ENCODE assay signal across 8 mouse cellular contexts in the genomic region with DNA sequence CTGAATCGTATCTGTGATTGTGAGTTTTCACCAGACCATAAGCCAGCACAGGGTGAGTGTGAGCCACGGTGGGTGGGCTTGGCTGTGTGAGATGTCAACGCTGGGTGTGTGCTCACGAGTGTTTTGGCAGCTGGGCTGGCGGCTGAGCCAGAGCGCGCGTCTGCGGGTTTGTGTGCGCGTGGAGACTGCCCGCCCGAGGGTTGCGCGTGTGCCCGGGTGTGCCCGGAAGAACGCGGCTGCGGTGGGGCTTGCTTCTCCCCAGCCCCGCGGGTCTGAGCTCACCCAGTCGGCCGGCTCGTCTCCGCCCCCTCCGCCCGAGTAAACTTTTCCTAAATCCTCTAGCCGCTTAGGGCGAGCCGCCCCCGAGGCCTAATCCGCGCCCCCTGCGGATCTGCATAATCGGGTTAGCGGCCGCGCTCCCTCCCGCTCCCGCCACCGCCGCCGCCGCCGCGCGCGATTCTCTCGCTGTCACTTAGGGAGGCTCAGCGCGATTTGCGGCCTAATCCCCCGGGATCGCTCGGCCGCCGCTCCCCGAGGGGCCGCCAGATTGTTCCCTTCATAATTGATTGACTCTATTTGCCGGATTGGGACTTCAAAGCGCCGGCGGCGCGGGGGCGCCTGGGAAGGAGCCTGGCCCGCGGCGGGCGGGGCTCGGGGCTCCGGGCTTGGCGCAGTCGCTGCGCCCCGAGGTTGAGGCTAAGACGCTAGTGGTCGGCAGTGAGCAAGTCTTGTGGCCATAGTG. TPM values are rescaled to one million over a fixed set of nuclear protein-coding genes. Genes with fewer than 3 reads are reported as not detected.
DNase-seq lines count a peak whose midpoint lies in the region; ATAC-seq and TF ChIP-seq lines count a peak whose summit lies in the region.

No protein-coding gene starts in this region.

- under 1% methylated on average over 77 of the region's 79 CpGs for WGBS in thymus, adult 2 months
- WGBS in heart, embryonic 13.5 days: under 1% methylated on average over 79 of the region's 79 CpGs
- WGBS in lung, adult 2 months: under 1% methylated on average over 79 of the region's 79 CpGs
- under 1% methylated on average over 75 of the region's 79 CpGs for WGBS in neural tube, embryonic 14.5 days

- peak overlapping the region; percentile 92 for H3K4me2 ChIP-seq in heart, embryonic 13.5 days
- H3K4me2 ChIP-seq in neural tube, embryonic 14.5 days (ENCODE audit: low read depth, low read length): peak overlapping the region; percentile 87

- H3K27ac ChIP-seq in thymus, adult 2 months (ENCODE audit: control insufficient read depth, insufficient read depth, low read length): no peak overlapping the region
- H3K27ac ChIP-seq in brown adipose tissue, adult 24 weeks (replicated peaks; ENCODE audit: low read depth, low read length): no peak overlapping the region
- no peak overlapping the region for H3K27ac ChIP-seq in heart, embryonic 13.5 days (replicated peaks)
- no peak overlapping the region for H3K27ac ChIP-seq in neural tube, embryonic 14.5 days (ENCODE audit: low read depth, low read length)

- peaks cover 22% of the 10 kb centered on the region for H3K27me3 ChIP-seq in thymus, adult 2 months (ENCODE audit: control insufficient read depth, insufficient read depth, low read length)
- H3K27me3 ChIP-seq in heart, embryonic 13.5 days (replicated peaks): peaks cover 99% of the 10 kb centered on the region
- peaks cover 63% of the 10 kb centered on the region for H3K27me3 ChIP-seq in neural tube, embryonic 14.5 days (ENCODE audit: control insufficient read depth, insufficient read depth, low read length)

- TF ChIP-seq CTCF in thymus, adult 2 months (IDR thresholded peaks at IDR 0.05; ENCODE audit: borderline replicate concordance, control insufficient read depth, extremely low read depth, insufficient read depth, low read length, poor library complexity): no peak
- TF ChIP-seq CTCF in lung, adult 2 months (IDR thresholded peaks at IDR 0.05; ENCODE audit: insufficient read depth, low read length): no peak

- H3K9me3 ChIP-seq in heart, embryonic 13.5 days: no peaks in the 10 kb centered on the region
- no peaks in the 10 kb centered on the region for H3K9me3 ChIP-seq in neural tube, embryonic 14.5 days (ENCODE audit: control insufficient read depth, low read length)

- peak; percentile 8 for DNase-seq in thymus, adult 2 months
- no peak for DNase-seq in thymus, postnatal 25 days
- DNase-seq in kidney, postnatal 10 days: peak; percentile 69
- peak; percentile 17 for DNase-seq in lung, adult 2 months
- DNase-seq in spleen, postnatal 36 days (ENCODE audit: low spot score in 2 of 2): no peak

- H3K36me3 ChIP-seq in thymus, adult 2 months (ENCODE audit: control insufficient read depth, insufficient read depth, low read length): no peaks in the 10 kb centered on the region
- H3K36me3 ChIP-seq in heart, embryonic 13.5 days: no peaks in the 10 kb centered on the region
- H3K36me3 ChIP-seq in neural tube, embryonic 14.5 days (ENCODE audit: control insufficient read depth, insufficient read depth, low read length): no peaks in the 10 kb centered on the region

- peak overlapping the region; percentile 83 for H3K9ac ChIP-seq in heart, embryonic 13.5 days
- H3K9ac ChIP-seq in neural tube, embryonic 14.5 days (replicated peaks; ENCODE audit: low read depth, low read length): peak overlapping the region; percentile 43

- peak overlapping the region; percentile 49 for H3K4me3 ChIP-seq in thymus, adult 2 months (ENCODE audit: control insufficient read depth, insufficient read depth, low read length)
- peak overlapping the region; percentile 54 for H3K4me3 ChIP-seq in brown adipose tissue, adult 24 weeks (ENCODE audit: insufficient read depth, low read depth, low read length)
- H3K4me3 ChIP-seq in heart, embryonic 13.5 days: peak overlapping the region; percentile 65
- H3K4me3 ChIP-seq in lung, adult 2 months (replicated peaks; ENCODE audit: extremely low read depth, low read depth, low read length): peak overlapping the region; percentile 61
- H3K4me3 ChIP-seq in neural tube, embryonic 14.5 days (ENCODE audit: low read depth, low read length): peak overlapping the region; percentile 48

- 0 out of 2 replicates have a peak, but pooled peaks cover 3% of the 10 kb centered on the region for H3K4me1 ChIP-seq in thymus, adult 2 months (replicated peaks; ENCODE audit: control insufficient read depth, insufficient read depth, low read length)
- H3K4me1 ChIP-seq in brown adipose tissue, adult 24 weeks (ENCODE audit: control insufficient read depth, insufficient read depth, insufficient read length, low read length): no peaks in the 10 kb centered on the region
- peaks cover 11% of the 10 kb centered on the region for H3K4me1 ChIP-seq in heart, embryonic 13.5 days
- H3K4me1 ChIP-seq in lung, adult 2 months (ENCODE audit: control insufficient read depth, insufficient read depth, low read length): peaks cover 5% of the 10 kb centered on the region; the same call in 1 of the 2 replicates
- peaks cover 7% of the 10 kb centered on the region; the same call in 1 of the 2 replicates for H3K4me1 ChIP-seq in neural tube, embryonic 14.5 days (ENCODE audit: control insufficient read depth, insufficient read depth, low read length)

- ATAC-seq in heart, embryonic 13.5 days (ENCODE audit: extremely low read depth, insufficient number of reproducible peaks, low FRiP score, low TSS enrichment): no peak
- ATAC-seq in neural tube, embryonic 14.5 days (ENCODE audit: low read depth): peak; percentile 52

- TF ChIP-seq POLR2A in thymus, adult 2 months (IDR thresholded peaks at IDR 0.05; ENCODE audit: control insufficient read depth, extremely low read depth, insufficient read depth, low read length, poor library complexity): no peak
- no peak for TF ChIP-seq POLR2A in lung, adult 2 months (IDR thresholded peaks at IDR 0.05; ENCODE audit: borderline replicate concordance, extremely low read depth, low read depth, low read length)

RNA-seq across cellular contexts. Expression of a gene that starts 23.1 kb away (rescaled TPM):
- 0.14 and 0.18 TPM in 2 replicates for polyA plus RNA-seq in thymus, adult 2 months (2012; rRNA removed)
- polyA plus RNA-seq in brown adipose tissue, adult 24 weeks (2012; ENCODE audit: insufficient read depth, insufficient read length, missing spikeins): not detected in 2 replicates
- polyA plus RNA-seq in heart, embryonic 13.5 days (2015; fragmentation: Nextera tagmentation; extraction: Ambion mirVana): 0.05 TPM in 1 of 2 replicates, not detected in the other
- polyA plus RNA-seq in lung, adult 2 months (2012; rRNA removed): not detected in 2 replicates
- 0.62 and 0.85 TPM in 2 replicates for polyA plus RNA-seq in neural tube, embryonic 14.5 days (2014; fragmentation: Nextera tagmentation; extraction: Ambion mirVana)

RNA-seq across cellular contexts. Expression of a gene that starts 54.9 kb away (rescaled TPM):
- polyA plus RNA-seq in thymus, adult 2 months (2012; rRNA removed): 77.2 and 88.1 TPM in 2 replicates
- not detected in 2 replicates for polyA plus RNA-seq in brown adipose tissue, adult 24 weeks (2012; ENCODE audit: insufficient read depth, insufficient read length, missing spikeins)
- 1.9 and 2.1 TPM in 2 replicates for polyA plus RNA-seq in heart, embryonic 13.5 days (2015; fragmentation: Nextera tagmentation; extraction: Ambion mirVana)
- 24.5 and 31.7 TPM in 2 replicates for polyA plus RNA-seq in lung, adult 2 months (2012; rRNA removed)
- 13.7 and 17.1 TPM in 2 replicates for polyA plus RNA-seq in neural tube, embryonic 14.5 days (2014; fragmentation: Nextera tagmentation; extraction: Ambion mirVana)

Comparison
In these comparisons a context has a peak if more than half of its experiments do, and no peak if none do; other contexts are left out.
1. DNase-seq: peak in thymus, adult 2 months (single experiment), kidney, postnatal 10 days (single experiment) and lung, adult 2 months (single experiment); none in thymus, postnatal 25 days (single experiment) and spleen, postnatal 36 days (0 of 2).
2. Peak in every context shown above with its lines, with median percentiles within 50 percentile points of each other: H3K4me3 ChIP-seq.